Mouse (Mus musculus) left cerebral cortex, postnatal 36 days (tissue): Measurements from ENCODE around the gene Mlf1. TPM values are rescaled to one million over a fixed set of nuclear protein-coding genes. Genes with fewer than 3 reads are reported as not detected.

Experiments
- DNase-seq, 2 experiments: peaks; one replicate each; pipeline ENCODE4 v3.0.0; 2021 to 2022; ENCODE audit warnings: low spot score in 2 of 2, mixed read lengths in 1 of 2
- intact Hi-C: fragments of 180-260 bp; cut with DNase I; formaldehyde crosslinking; loops from one replicate; pipeline ENCODE4 v1.15.1; 2025
- total RNA-seq, 2 experiments: library from RNA; stranded (reverse); gene quantifications; 2 replicates each; pipeline ENCODE4 v1.2.3; 2021

Mlf1 gene
- 1 to 10 TPM in 1 of 2 experiments, under 1 TPM in 1; 1.00 to 1.2 TPM for total RNA-seq

DNA sequence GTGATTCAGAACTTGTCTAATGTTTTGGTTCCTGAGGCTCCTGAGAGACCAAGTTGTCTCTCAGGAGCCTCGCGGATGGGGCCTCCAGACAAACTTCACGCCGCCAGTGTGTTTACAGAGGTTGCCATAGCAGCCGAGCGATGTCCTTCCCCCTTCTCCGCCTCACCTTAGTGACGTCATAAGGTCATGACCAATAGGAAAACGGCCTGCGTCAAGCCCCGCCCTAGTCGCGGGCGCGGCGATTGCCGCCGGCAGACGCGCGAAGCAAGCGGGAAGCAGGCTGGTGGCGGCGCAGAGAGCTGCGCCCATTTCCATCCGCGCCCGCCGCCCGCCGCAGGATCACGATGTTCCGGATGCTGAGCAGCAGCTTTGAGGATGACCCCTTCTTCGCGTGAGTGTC is at the start of gene Mlf1:
Gene Mlf1, plus strand, starts transcription at position 226 of the 400 bp plus-strand sequence.
- intact Hi-C loops: no loop called here
- DNase-seq: peak; percentile 89

DNA sequence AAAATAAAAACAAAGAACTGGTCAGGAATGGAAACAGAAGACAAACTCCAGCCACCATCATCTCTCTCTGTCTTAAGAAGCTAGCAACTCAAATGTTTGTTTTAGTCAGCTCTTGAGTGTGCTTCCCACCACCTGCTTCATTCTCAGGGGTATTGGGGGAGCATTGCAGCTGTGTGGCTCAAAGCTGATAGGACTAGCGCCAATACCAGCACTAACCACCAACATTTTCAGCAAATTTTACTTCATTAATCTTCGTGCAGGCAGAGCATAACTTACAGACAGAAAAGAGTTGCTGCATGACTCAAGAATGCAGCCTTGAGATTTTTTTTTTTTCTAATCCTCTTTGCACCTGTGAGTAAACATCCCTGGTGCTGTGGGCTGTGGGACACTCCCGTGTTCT is 34.3 kb upstream of the Mlf1 start:
- intact Hi-C loops: no loop called here
- DNase-seq: no peak

GRCm38 (mm10) chr3:67340921-67341320 is 33.0 kb upstream of the Mlf1 start:
- no peak for DNase-seq
- intact Hi-C loops: loop anchor here (10.0 kb wide), 1 partner anchor 356 kb away; the partner anchor contains the start of genes Rsrc1 and Shox2

DNA sequence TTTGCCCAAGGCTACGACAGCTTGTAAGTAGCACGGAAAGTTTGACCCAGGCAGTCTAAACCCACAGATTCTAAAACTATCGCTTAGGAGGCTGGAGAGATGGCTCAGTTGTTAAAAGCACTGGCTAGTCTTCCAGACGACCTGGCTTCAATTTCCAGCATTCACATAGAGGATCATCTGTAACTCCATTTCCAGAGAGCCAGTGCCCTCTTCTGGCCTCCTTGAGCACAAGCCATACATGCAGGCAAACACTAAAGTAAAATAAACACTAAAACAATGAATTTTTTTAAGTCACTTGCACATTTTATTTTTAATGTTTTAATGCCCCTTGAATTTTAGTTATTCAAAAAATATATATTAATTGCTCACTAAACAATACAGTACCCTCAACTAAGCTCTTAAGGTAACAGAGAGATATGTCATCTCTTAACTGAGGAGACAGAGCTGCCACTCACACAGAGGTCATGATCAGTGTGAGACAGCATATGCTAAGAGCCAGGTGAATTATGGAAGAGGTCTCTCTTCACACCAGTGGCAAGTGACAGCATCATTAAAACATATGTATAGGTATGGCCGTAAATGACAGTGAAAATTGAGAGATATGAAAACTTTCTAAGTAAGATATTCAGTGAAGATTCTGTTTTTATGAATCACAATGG is 30.8 kb upstream of the Mlf1 start:
- intact Hi-C loops: loop anchor here (10.0 kb wide), 1 partner anchor 358 kb away; the partner anchor contains the start of genes Rsrc1 and Shox2
- no peak for DNase-seq

GRCm38 (mm10) chr3:67344599-67344998 is 29.3 kb upstream of the Mlf1 start:
- DNase-seq: peak; percentile 23 to 43
- intact Hi-C loops: loop anchor here (2.0 to 10.0 kb wide), 3 partner anchors 360 to 1012 kb away; partner anchors contain the start of genes Rsrc1 and Shox2

DNA sequence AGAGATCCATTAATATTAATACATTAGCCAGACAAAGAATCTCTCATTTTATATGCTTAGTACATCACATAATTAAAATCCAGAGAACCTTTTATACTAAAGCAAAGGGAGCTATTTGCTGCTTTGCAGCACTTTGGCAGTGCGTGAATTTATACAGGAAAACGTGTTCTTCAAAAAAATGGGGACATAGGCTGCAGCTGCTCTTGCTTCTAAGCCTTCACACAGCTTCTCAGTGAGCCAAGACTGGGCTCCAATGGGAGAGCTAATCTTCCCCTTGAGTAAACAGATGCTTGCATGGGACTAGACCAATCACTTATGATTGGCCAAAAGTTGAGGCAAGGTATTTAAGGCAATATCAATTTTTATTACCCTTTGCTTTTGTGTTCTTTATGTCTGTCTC is 27.2 kb upstream of the Mlf1 start:
- DNase-seq: no peak
- intact Hi-C loops: loop anchor here (10.0 kb wide), 1 partner anchor 362 kb away; the partner anchor contains the start of genes Rsrc1 and Shox2

- intact Hi-C loops: loop anchor here (5.0 kb wide), 1 partner anchor 216 kb away; no protein-coding TSS in a partner anchor
- DNase-seq: no peak
Observed at GRCm38 (mm10) chr3:67351406-67352127, 22.3 kb upstream of the Mlf1 start.

GRCm38 (mm10) chr3:67352128-67352762 is 21.7 kb upstream of the Mlf1 start:
- no peak for DNase-seq
- intact Hi-C loops: loop anchor here (5.0 kb wide), 1 partner anchor 215 kb away; no protein-coding TSS in a partner anchor

DNA sequence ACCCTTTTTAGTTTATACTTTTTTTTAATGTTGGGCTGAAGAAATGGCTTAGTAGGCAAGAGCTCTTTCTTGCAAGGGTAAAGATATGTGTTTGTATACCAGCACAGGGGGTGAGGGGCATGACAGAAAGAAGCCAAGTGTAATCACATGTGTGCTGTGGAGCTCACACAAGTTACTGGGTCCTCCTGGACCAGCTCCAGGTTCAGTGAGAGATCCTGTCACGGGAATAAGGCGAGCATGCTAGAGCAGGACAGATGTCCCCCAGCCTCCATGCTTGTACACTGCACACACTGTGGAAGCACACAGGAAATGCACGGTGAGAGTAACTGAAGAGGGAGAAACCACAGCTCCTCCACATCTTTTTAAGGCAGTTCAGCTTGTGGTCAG is 21.1 kb upstream of the Mlf1 start:
- no peak for DNase-seq
- intact Hi-C loops: loop anchor here (5.0 kb wide), 1 partner anchor 215 kb away; no protein-coding TSS in a partner anchor

GRCm38 (mm10) chr3:67358376-67358775 is 15.5 kb upstream of the Mlf1 start:
- intact Hi-C loops: no loop called here
- DNase-seq: no peak

- intact Hi-C loops: no loop called here
- no peak for DNase-seq
Observed at GRCm38 (mm10) chr3:67366087-67366892, 7.6 kb upstream of the Mlf1 start.

GRCm38 (mm10) chr3:67367481-67367880 is 6.4 kb upstream of the Mlf1 start:
- no peak for DNase-seq
- intact Hi-C loops: no loop called here

DNA sequence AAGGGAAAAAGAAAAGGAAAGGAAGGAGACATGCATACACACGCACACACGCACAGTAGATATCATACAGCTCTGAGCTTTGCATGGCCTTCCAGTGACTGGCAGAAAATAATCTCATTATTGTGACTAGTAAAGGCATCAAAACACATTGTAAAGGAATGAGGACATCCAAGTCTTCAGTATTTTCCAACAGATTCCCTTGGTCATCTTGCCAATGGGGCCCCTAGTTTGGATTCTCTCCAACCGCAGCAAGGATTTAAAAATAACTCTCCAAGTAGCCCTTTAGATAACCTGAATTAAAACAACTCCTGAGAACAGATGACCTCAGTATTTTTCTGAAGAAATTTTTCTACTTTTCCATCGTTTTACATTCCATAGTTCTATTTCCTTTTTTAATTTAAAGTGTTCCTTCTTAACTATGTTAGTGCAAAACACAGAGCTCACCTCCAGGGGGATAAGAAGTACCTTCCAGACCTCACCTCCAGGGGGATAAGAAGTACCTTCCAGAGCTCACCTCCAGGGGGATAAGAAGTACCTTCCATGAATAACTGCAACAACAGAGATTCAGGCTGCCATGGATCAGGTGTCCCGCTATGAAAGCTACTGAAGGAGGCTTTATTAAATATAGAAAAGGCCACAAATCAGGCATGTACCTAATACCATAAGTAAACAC is 4.4 kb upstream of the Mlf1 start:
- intact Hi-C loops: no loop called here
- no peak for DNase-seq

DNA sequence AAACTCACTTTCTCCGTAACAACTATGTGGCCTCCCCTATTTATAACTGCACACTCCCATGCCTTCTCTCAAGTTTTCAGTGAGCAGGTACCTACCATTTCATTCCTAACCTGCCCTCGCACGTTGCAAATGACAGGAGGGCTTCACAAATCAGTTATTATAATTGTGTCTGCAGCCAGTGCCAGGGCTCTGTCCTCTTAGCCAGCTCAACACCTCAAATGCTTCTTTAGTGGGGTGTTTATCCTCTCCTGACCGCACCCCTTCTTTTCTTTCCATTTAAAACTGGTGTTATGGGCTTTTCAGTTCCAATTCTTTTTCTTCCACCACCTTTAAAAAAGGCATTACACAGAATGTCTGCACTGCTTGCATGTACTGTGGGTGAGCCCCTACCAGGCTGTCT is 1.7 kb upstream of the Mlf1 start:
- intact Hi-C loops: no loop called here

GRCm38 (mm10) chr3:67372781-67373180 is 1.1 kb upstream of the Mlf1 start:
- intact Hi-C loops: no loop called here
- DNase-seq: no peak

More for the DNA sequence above, 1.7 kb upstream of the Mlf1 start:
- no peak for DNase-seq

DNA sequence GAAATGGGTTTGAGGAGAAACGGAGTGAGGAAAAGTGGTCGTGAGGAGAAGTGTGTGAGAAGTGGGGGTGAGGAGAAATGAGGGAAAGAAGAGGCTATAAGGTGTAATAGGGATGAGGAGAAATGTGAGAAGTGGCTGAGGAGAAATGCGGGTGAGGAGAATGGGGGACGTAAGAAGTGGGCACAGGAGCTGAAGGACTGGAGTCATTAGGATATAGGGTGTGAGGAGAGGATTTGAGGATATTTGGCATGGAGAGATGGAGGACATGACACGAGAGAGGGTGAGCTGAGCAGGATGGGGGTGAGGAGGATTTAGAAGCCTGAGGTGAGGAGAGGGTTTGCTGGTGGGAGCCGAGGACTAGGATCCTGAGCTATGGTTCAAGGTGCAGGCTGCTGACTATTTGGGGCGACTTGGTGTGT is 472 bp downstream of the Mlf1 start:
- no peak for DNase-seq
- intact Hi-C loops: no loop called here

DNA sequence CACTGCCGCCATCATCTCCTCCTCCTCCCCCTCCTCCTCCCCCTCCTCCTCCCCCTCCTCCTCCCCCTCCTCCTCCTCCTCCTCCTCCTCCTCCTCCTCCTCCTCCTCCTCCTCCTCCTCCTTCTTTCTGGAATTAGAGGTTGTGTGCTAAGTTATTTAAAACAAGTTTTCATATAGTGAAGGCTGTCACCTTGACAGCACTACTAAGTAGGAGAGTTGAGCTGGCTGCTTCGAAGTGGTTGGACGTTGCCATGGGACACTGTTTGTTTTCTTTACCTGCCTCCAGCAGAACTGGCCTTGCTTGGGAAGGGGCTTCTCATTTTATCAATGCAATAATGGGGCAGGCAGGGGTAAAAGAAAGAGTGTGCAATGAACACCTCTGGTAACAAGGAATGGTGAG is 1.2 kb downstream of the Mlf1 start, which contains the start of gene Gm17402:
Gene Gm17402, minus strand, starts transcription at position 101 of the 400 bp plus-strand sequence.
- intact Hi-C loops: no loop called here
- DNase-seq: no peak

DNA sequence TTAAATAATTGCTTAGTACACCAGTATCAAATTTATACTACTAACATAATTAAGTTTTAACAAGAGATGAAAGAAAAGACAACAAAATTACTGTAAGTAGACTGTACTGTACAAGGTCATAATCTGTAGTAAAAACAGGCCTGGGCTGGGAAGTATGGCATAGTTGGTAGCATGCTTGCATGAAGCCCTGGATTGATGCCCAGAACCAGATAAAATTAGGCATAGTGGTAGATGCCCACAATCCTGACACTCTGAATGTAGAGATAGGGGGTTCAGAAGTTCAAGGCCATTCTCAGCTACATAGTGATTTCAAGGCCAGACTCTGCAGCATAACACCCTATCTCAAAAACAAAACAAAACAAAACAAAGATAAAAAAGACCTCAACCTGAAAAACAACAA is 4.3 kb downstream of the Mlf1 start:
- DNase-seq: no peak
- intact Hi-C loops: no loop called here
